Mouse (Mus musculus) brain, embryonic 14.5 days (tissue): ENCODE data around the gene Tpm1. TPM values are rescaled to one million over a fixed set of nuclear protein-coding genes. Genes with fewer than 3 reads are reported as not detected.

Experiments used
- DNase-seq: peaks from one replicate; pipeline ENCODE4 v3.0.0-alpha.2; 2011; ENCODE audit warnings: low read depth
- CTCF ChIP-seq: fragments of 200-500 bp; IDR thresholded peaks from 2 replicates; pipeline ENCODE4 v1.5.1; 2012; ENCODE audit warnings: inconsistent platforms, mild to moderate bottlenecking, moderate library complexity, borderline replicate concordance; ENCODE audit not compliant: insufficient read depth, insufficient read length; ENCODE audit errors: extremely low read depth
- POLR2A ChIP-seq: fragments of 200-500 bp; IDR thresholded peaks from 2 replicates; pipeline ENCODE4 v1.6.1; 2012; ENCODE audit warnings: mild to moderate bottlenecking, inconsistent platforms, borderline replicate concordance; ENCODE audit not compliant: poor library complexity, insufficient read depth, insufficient read length, severe bottlenecking; ENCODE audit errors: extremely low read depth
- polyA plus RNA-seq: library from polyadenylated mRNA; depleted of rRNA; stranded (reverse); fragments of >200 nt; gene quantifications from 2 replicates; pipeline ENCODE4 v1.2.3, GENCODE M21; 2012

The Tpm1 gene
- polyA plus RNA-seq, 1 experiment = 133 TPM

- TF ChIP-seq CTCF (no peak), POLR2A (no peak)
Observed at GRCm38 (mm10) chr9:67071596-67071995, 22.4 kb upstream of the Tpm1 start.

GRCm38 (mm10) chr9:67071103-67071502 is 21.9 kb upstream of the Tpm1 start:
- TF ChIP-seq CTCF (no peak), POLR2A (no peak)
- DNase-seq = no peak

More at GRCm38 (mm10) chr9:67071596-67071995, 22.4 kb upstream of the Tpm1 start:
- DNase-seq = peak; percentile 15

GRCm38 (mm10) chr9:67066616-67067015 is 17.4 kb upstream of the Tpm1 start:
- DNase-seq = no peak
- no peak for TF ChIP-seq CTCF
- no peak for TF ChIP-seq POLR2A

- no peak for DNase-seq
- no peak for TF ChIP-seq CTCF
- no peak for TF ChIP-seq POLR2A
Observed at GRCm38 (mm10) chr9:67059714-67060113, 10.5 kb upstream of the Tpm1 start.

GRCm38 (mm10) chr9:67058366-67058765 is 9.2 kb upstream of the Tpm1 start:
- no peak for TF ChIP-seq POLR2A
- TF ChIP-seq CTCF = no peak
- DNase-seq = peak; percentile 85

- TF ChIP-seq POLR2A (no peak), CTCF (no peak)
- DNase-seq = no peak
Observed at GRCm38 (mm10) chr9:67050736-67051337, 1.6 kb upstream of the Tpm1 start.

GRCm38 (mm10) chr9:67049836-67050235 is 630 bp upstream of the Tpm1 start:
- TF ChIP-seq CTCF (no peak), POLR2A (no peak)
- no peak for DNase-seq

GRCm38 (mm10) chr9:67048483-67049085 is 622 bp downstream of the Tpm1 start:
- TF ChIP-seq CTCF (no peak), POLR2A (no peak)
- DNase-seq = no peak

- DNase-seq = peak; percentile 43
- TF ChIP-seq POLR2A = no peak
Observed at GRCm38 (mm10) chr9:67047606-67048482, 1.4 kb downstream of the Tpm1 start.

- DNase-seq = no peak
- TF ChIP-seq CTCF = peak; percentile 7; the same call in 1 of the 2 replicates
- TF ChIP-seq POLR2A = no peak
Observed at GRCm38 (mm10) chr9:67046881-67047605, 2.2 kb downstream of the Tpm1 start.
